Mouse (Mus musculus): ENCODE measurements around the gene Phactr1. TPM values are rescaled to one million over a fixed set of nuclear protein-coding genes. Genes with fewer than 3 reads are reported as not detected.

The Phactr1 gene
- total and polyA plus RNA-seq, 3 experiments: not detected

- Histone ChIP-seq H3K9ac (ENCODE audit: control insufficient read depth, low read depth, low read length, poor library complexity, severe bottlenecking) (no peak overlapping the region), H3K79me2 (ENCODE audit: control insufficient read depth, insufficient read depth, low read length, poor library complexity) (no peaks in the 10 kb centered on the region), H3K4me3 (ENCODE audit: control insufficient read depth in 1 of 2, insufficient read depth in 1 of 2, low read depth in 2 of 2, low read length in 2 of 2) (no peak overlapping the region), H3K9me3 (replicated peaks; ENCODE audit: insufficient read depth, low read length) (no peaks in the 10 kb centered on the region), H3K4me1 (ENCODE audit: control insufficient read depth in 1 of 2, insufficient read depth in 2 of 2, low read length in 2 of 2) (no peaks in the 10 kb centered on the region), H3K27me3 (ENCODE audit: control insufficient read depth in 1 of 2, insufficient read depth in 2 of 2, low read length in 2 of 2) (no peaks in the 10 kb centered on the region), H3K36me3 (ENCODE audit: control insufficient read depth in 1 of 2, insufficient read depth in 2 of 2, low read length in 2 of 2) (no peaks in the 10 kb centered on the region), H3K27ac (ENCODE audit: control insufficient read depth, low read depth, low read length) (no peak overlapping the region)
- TF ChIP-seq BHLHE40 (IDR thresholded peaks at IDR 0.05; ENCODE audit: borderline replicate concordance, low read depth, low read length) (no peak), E2F4 (IDR thresholded peaks at IDR 0.05; ENCODE audit: borderline replicate concordance, low read depth, low read length) (no peak), ELF1 (IDR thresholded peaks at IDR 0.05; ENCODE audit: low read depth, low read length) (no peak), RAD21 (IDR thresholded peaks at IDR 0.05; ENCODE audit: low read depth, low read length) (no peak), CHD2 (IDR thresholded peaks at IDR 0.05; ENCODE audit: low read length) (no peak), USF1 (IDR thresholded peaks at IDR 0.05; ENCODE audit: low read depth, low read length) (no peak), TBP (IDR thresholded peaks at IDR 0.05; ENCODE audit: low read depth, low read length) (no peak)
- no peak for DNase-seq (ENCODE audit: low read depth, low spot score)
Measured at GRCm38 (mm10) chr13:42954116-42954515, 273.7 kb downstream of the Phactr1 start.

GRCm38 (mm10) chr13:42956327-42956726 is 275.9 kb downstream of the Phactr1 start:
- no peaks in the 10 kb centered on the region for H3K4me1 ChIP-seq (ENCODE audit: control insufficient read depth in 1 of 2, insufficient read depth in 2 of 2, low read length in 2 of 2)
- no peak for TF ChIP-seq MAX (IDR thresholded peaks at IDR 0.05; ENCODE audit: low read length)
- no peak for TF ChIP-seq ETS1 (IDR thresholded peaks at IDR 0.05; ENCODE audit: low read depth, low read length)
- no peak for TF ChIP-seq TCF12 (IDR thresholded peaks at IDR 0.05; ENCODE audit: low read depth, low read length)
- no peak for TF ChIP-seq BHLHE40 (IDR thresholded peaks at IDR 0.05; ENCODE audit: borderline replicate concordance, low read depth, low read length)
- TF ChIP-seq UBTF (IDR thresholded peaks at IDR 0.05; ENCODE audit: borderline replicate concordance, insufficient read depth, low read depth, low read length): no peak
- TF ChIP-seq USF1 (IDR thresholded peaks at IDR 0.05; ENCODE audit: low read depth, low read length): no peak
- no peak for TF ChIP-seq NRF1 (IDR thresholded peaks at IDR 0.05; ENCODE audit: insufficient read depth, low read depth, low read length, poor library complexity, severe bottlenecking)
- TF ChIP-seq MAZ (IDR thresholded peaks at IDR 0.05; ENCODE audit: low read depth, low read length): no peak
- no peak for TF ChIP-seq CTCF (IDR thresholded peaks at IDR 0.05 in 2 of 3, conservative IDR thresholded peaks at IDR 0.05 in 1 of 3; ENCODE audit: control insufficient read depth in 1 of 3, insufficient read depth in 1 of 3, low read depth in 2 of 3, low read length in 3 of 3, poor library complexity in 1 of 3, severe bottlenecking in 1 of 3)
- no peak for TF ChIP-seq MYC (IDR thresholded peaks at IDR 0.05; ENCODE audit: low read depth, low read length)
- no peak for TF ChIP-seq ZMIZ1 (IDR thresholded peaks at IDR 0.05; ENCODE audit: low read depth, low read length)
- no peak for TF ChIP-seq RAD21 (IDR thresholded peaks at IDR 0.05; ENCODE audit: low read depth, low read length)
- TF ChIP-seq CHD2 (IDR thresholded peaks at IDR 0.05; ENCODE audit: low read length): no peak
- no peak for TF ChIP-seq NELFE (IDR thresholded peaks at IDR 0.05; ENCODE audit: low read depth, low read length)
- no peak for TF ChIP-seq JUND (IDR thresholded peaks at IDR 0.05; ENCODE audit: low read depth, low read length)
- no peak for TF ChIP-seq ZC3H11A (IDR thresholded peaks at IDR 0.05; ENCODE audit: low read depth, low read length)
- no peak for TF ChIP-seq CHD1 (IDR thresholded peaks at IDR 0.05; ENCODE audit: low read depth, low read length)
- TF ChIP-seq SMC3 (IDR thresholded peaks at IDR 0.05; ENCODE audit: low read depth, low read length): no peak
- H3K4me3 ChIP-seq (ENCODE audit: control insufficient read depth in 1 of 2, insufficient read depth in 1 of 2, low read depth in 2 of 2, low read length in 2 of 2): no peak overlapping the region
- no peak overlapping the region for H3K27ac ChIP-seq (ENCODE audit: control insufficient read depth, low read depth, low read length)
- no peak for DNase-seq (ENCODE audit: low read depth, low spot score)
- H3K9ac ChIP-seq (ENCODE audit: control insufficient read depth, low read depth, low read length, poor library complexity, severe bottlenecking): no peak overlapping the region
- H3K27me3 ChIP-seq (ENCODE audit: control insufficient read depth in 1 of 2, insufficient read depth in 2 of 2, low read length in 2 of 2): no peaks in the 10 kb centered on the region
- H3K36me3 ChIP-seq (ENCODE audit: control insufficient read depth in 1 of 2, insufficient read depth in 2 of 2, low read length in 2 of 2): no peaks in the 10 kb centered on the region
- H3K79me2 ChIP-seq (ENCODE audit: control insufficient read depth, insufficient read depth, low read length, poor library complexity): no peaks in the 10 kb centered on the region
- no peaks in the 10 kb centered on the region for H3K9me3 ChIP-seq (replicated peaks; ENCODE audit: insufficient read depth, low read length)
